Mouse (Mus musculus): ENCODE data around the gene Cdan1. TPM values are rescaled to one million over a fixed set of nuclear protein-coding genes. Genes with fewer than 3 reads are reported as not detected.
A peak's percentile ranks its signal among the peaks of the same experiment; 100 is the strongest.

Cdan1 gene
- total RNA-seq (2022) = 10 to 100 TPM; 11.3 to 14.5 (median 11.8) TPM

GRCm38 (mm10) chr2:120849449-120850423, at the start of gene Cdan1:
Gene Cdan1 (minus strand): TSS chr2:120850128.
- peak; percentile 15 for DNase-seq (ENCODE audit: low spot score)

GRCm38 (mm10) chr2:120896361-120896760, 46.4 kb upstream of the Cdan1 start:
- no peak for DNase-seq (ENCODE audit: low spot score)

GRCm38 (mm10) chr2:120887601-120888000, 37.7 kb upstream of the Cdan1 start:
- no peak for DNase-seq (ENCODE audit: low spot score)

- DNase-seq (ENCODE audit: low spot score) = no peak
Measured at GRCm38 (mm10) chr2:120873192-120873591, 23.3 kb upstream of the Cdan1 start.

GRCm38 (mm10) chr2:120871447-120872336, 21.8 kb upstream of the Cdan1 start:
- DNase-seq (ENCODE audit: low spot score) = no peak

GRCm38 (mm10) chr2:120867336-120867735, 17.4 kb upstream of the Cdan1 start:
- no peak for DNase-seq (ENCODE audit: low spot score)

GRCm38 (mm10) chr2:120866561-120866960, 16.6 kb upstream of the Cdan1 start:
- no peak for DNase-seq (ENCODE audit: low spot score)

GRCm38 (mm10) chr2:120863389-120863788, 13.5 kb upstream of the Cdan1 start:
- no peak for DNase-seq (ENCODE audit: low spot score)

GRCm38 (mm10) chr2:120860699-120861098, 10.8 kb upstream of the Cdan1 start:
- DNase-seq (ENCODE audit: low spot score) = no peak

GRCm38 (mm10) chr2:120858131-120858530, 8.2 kb upstream of the Cdan1 start:
- no peak for DNase-seq (ENCODE audit: low spot score)

GRCm38 (mm10) chr2:120853151-120853550, 3.2 kb upstream of the Cdan1 start:
- DNase-seq (ENCODE audit: low spot score) = no peak

GRCm38 (mm10) chr2:120852626-120853025, 2.7 kb upstream of the Cdan1 start:
- DNase-seq (ENCODE audit: low spot score) = no peak

GRCm38 (mm10) chr2:120850424-120851082, 625 bp upstream of the Cdan1 start, which contains the start of gene Ttbk2:
Gene Ttbk2 (minus strand): TSS chr2:120850604.
- DNase-seq (ENCODE audit: low spot score) = peak; percentile 98

GRCm38 (mm10) chr2:120845280-120845679, 4.6 kb downstream of the Cdan1 start:
- no peak for DNase-seq (ENCODE audit: low spot score)

GRCm38 (mm10) chr2:120843990-120844389, 5.9 kb downstream of the Cdan1 start:
- no peak for DNase-seq (ENCODE audit: low spot score)

- no peak for DNase-seq (ENCODE audit: low spot score)
Measured at GRCm38 (mm10) chr2:120841211-120841610, 8.7 kb downstream of the Cdan1 start.

GRCm38 (mm10) chr2:120835167-120835566, 14.8 kb downstream of the Cdan1 start:
- DNase-seq (ENCODE audit: low spot score) = no peak

- no peak for DNase-seq (ENCODE audit: low spot score)
Measured at GRCm38 (mm10) chr2:120826936-120827638, 22.8 kb downstream of the Cdan1 start.

GRCm38 (mm10) chr2:120770265-120770935, 79.5 kb downstream of the Cdan1 start:
- no peak for DNase-seq (ENCODE audit: low spot score)

- no peak for DNase-seq (ENCODE audit: low spot score)
Measured at GRCm38 (mm10) chr2:120761922-120762321, 88.0 kb downstream of the Cdan1 start.
